In the genomic region with DNA sequence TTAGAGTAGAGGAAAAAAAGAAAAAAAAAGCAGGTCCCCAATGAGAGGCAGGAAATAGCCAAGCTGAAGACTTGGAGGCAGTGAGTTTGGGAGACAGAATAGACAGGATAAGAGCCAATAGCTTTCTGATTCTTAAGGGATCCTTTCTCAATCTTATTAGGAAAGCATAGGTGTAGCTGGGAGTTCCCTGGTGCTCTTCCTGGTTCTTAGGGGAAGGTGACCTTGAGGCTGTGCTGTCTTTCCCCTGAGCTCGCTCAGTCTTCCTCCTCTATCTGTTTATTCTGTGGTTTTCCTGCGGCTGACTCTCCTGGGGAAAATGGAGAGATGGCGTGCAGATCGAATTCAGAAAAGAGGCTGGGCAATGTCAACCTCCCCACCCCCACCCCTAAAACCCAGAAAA, we compare ENCODE assay signal across 8 mouse cellular contexts. TPM values are rescaled to one million over a fixed set of nuclear protein-coding genes. Genes with fewer than 3 reads are reported as not detected.
DNase-seq lines count a peak whose midpoint lies in the region; ATAC-seq and TF ChIP-seq lines count a peak whose summit lies in the region.

No protein-coding gene starts in this region.

- H3K27ac ChIP-seq in kidney, embryonic 15.5 days: peak overlapping the region; percentile 14; the same call in 1 of the 2 replicates
- H3K27ac ChIP-seq in cortical plate, adult 2 months (ENCODE audit: insufficient read depth, low read length): peak overlapping the region; percentile 2; the same call in 1 of the 2 replicates
- H3K27ac ChIP-seq in hindbrain, embryonic 14.5 days: peak overlapping the region; percentile 55; the same call in 1 of the 2 replicates
- H3K27ac ChIP-seq in midbrain, postnatal 0 days (ENCODE audit: low read depth, low read length): peak overlapping the region; percentile 82

- no peaks in the 10 kb centered on the region for H3K36me3 ChIP-seq in kidney, embryonic 15.5 days
- H3K36me3 ChIP-seq in hindbrain, embryonic 14.5 days (replicated peaks; ENCODE audit: control insufficient read depth, insufficient read depth): no peaks in the 10 kb centered on the region
- 0 out of 2 replicates have a peak, but pooled peaks cover 4% of the 10 kb centered on the region for H3K36me3 ChIP-seq in midbrain, postnatal 0 days (ENCODE audit: insufficient read depth, low read length)

- ATAC-seq in kidney, embryonic 15.5 days (replicated peaks; ENCODE audit: low FRiP score): no peak
- ATAC-seq in hindbrain, embryonic 14.5 days (ENCODE audit: low FRiP score): no peak
- no peak for ATAC-seq in midbrain, postnatal 0 days (ENCODE audit: low FRiP score)
- no peak for ATAC-seq in granulocyte monocyte progenitor cell, adult 5-6 weeks (replicated peaks; ENCODE audit: poor library complexity, severe bottlenecking)

- no peak overlapping the region for H3K9ac ChIP-seq in kidney, embryonic 15.5 days
- peak overlapping the region; percentile 72 for H3K9ac ChIP-seq in hindbrain, embryonic 14.5 days
- H3K9ac ChIP-seq in midbrain, postnatal 0 days (replicated peaks; ENCODE audit: low read length, poor library complexity, severe bottlenecking): peak overlapping the region; percentile 74

- DNase-seq in kidney, postnatal 36 days: no peak
- no peak for DNase-seq in hindbrain, embryonic 14.5 days (ENCODE audit: low spot score)
- no peak for DNase-seq in midbrain, postnatal 0 days (ENCODE audit: low spot score)
- DNase-seq in urinary bladder, postnatal 36 days (ENCODE audit: low spot score in 2 of 2): no peak
- DNase-seq in T-cell, adult 2 months (ENCODE audit: low spot score): no peak

- H3K4me3 ChIP-seq in kidney, embryonic 15.5 days (replicated peaks): peak overlapping the region; percentile 33
- H3K4me3 ChIP-seq in cortical plate, adult 2 months (ENCODE audit: insufficient read depth, low read length): peak overlapping the region; percentile 87
- H3K4me3 ChIP-seq in hindbrain, embryonic 14.5 days (replicated peaks; ENCODE audit: low read length): peak overlapping the region; percentile 42
- peak overlapping the region; percentile 53 for H3K4me3 ChIP-seq in midbrain, postnatal 0 days (ENCODE audit: low read depth, low read length)

- H3K9me3 ChIP-seq in kidney, embryonic 15.5 days (replicated peaks): no peaks in the 10 kb centered on the region
- H3K9me3 ChIP-seq in hindbrain, embryonic 14.5 days (ENCODE audit: control insufficient read depth, low read length): no peaks in the 10 kb centered on the region
- no peaks in the 10 kb centered on the region for H3K9me3 ChIP-seq in midbrain, postnatal 0 days (ENCODE audit: low read length)

- no peak for TF ChIP-seq CTCF in cortical plate, adult 2 months (IDR thresholded peaks at IDR 0.05; ENCODE audit: extremely low read depth, insufficient read depth, low read length)
- TF ChIP-seq CTCF in midbrain, postnatal 0 days (IDR thresholded peaks at IDR 0.05): no peak

- WGBS in kidney, embryonic 15.5 days: 0% methylated on average over 4 of the region's 4 CpGs
- 8% methylated on average over 4 of the region's 4 CpGs for WGBS in hindbrain, embryonic 14.5 days
- WGBS in midbrain, postnatal 0 days: 1% methylated on average over 4 of the region's 4 CpGs

- peak overlapping the region; percentile 61 for H3K4me2 ChIP-seq in kidney, embryonic 15.5 days
- peak overlapping the region; percentile 60 for H3K4me2 ChIP-seq in hindbrain, embryonic 14.5 days (replicated peaks)
- H3K4me2 ChIP-seq in midbrain, postnatal 0 days (ENCODE audit: low read depth, low read length, poor library complexity, severe bottlenecking): peak overlapping the region; percentile 63

- H3K27me3 ChIP-seq in kidney, embryonic 15.5 days: peaks cover 31% of the 10 kb centered on the region
- peaks cover 20% of the 10 kb centered on the region for H3K27me3 ChIP-seq in hindbrain, embryonic 14.5 days (ENCODE audit: control insufficient read depth, insufficient read depth, low read length)
- no peaks in the 10 kb centered on the region for H3K27me3 ChIP-seq in midbrain, postnatal 0 days (ENCODE audit: insufficient read depth, low read length)

- H3K4me1 ChIP-seq in kidney, embryonic 15.5 days: peaks cover 33% of the 10 kb centered on the region
- H3K4me1 ChIP-seq in cortical plate, adult 2 months (ENCODE audit: control insufficient read depth, insufficient read depth, low read length): peaks cover 5% of the 10 kb centered on the region
- H3K4me1 ChIP-seq in hindbrain, embryonic 14.5 days (replicated peaks; ENCODE audit: control insufficient read depth, insufficient read depth, low read length): peaks cover 9% of the 10 kb centered on the region; the same call in 1 of the 2 replicates
- peaks cover 7% of the 10 kb centered on the region for H3K4me1 ChIP-seq in midbrain, postnatal 0 days (ENCODE audit: insufficient read depth, low read length)

- no peak for TF ChIP-seq POLR2A in cortical plate, adult 2 months (IDR thresholded peaks at IDR 0.05; ENCODE audit: extremely low read depth, insufficient read depth, low read length)

RNA-seq across cellular contexts. Expression of gene Ckmt1, which starts 0.4 kb away (rescaled TPM):
- 16.9 and 22.4 TPM in 2 replicates for polyA plus RNA-seq in kidney, embryonic 15.5 days (2015; fragmentation: Nextera tagmentation; extraction: Ambion mirVana)
- 306 and 309 TPM in 2 replicates for polyA plus RNA-seq in cortical plate, adult 2 months (2012; rRNA removed)
- polyA plus RNA-seq in hindbrain, embryonic 14.5 days (2014; fragmentation: Nextera tagmentation; extraction: Ambion mirVana): 90.5 and 103 TPM in 2 replicates
- total RNA-seq in midbrain, postnatal 0 days (2014; rRNA removed): 105 and 147 TPM in 2 replicates
- 120 and 144 TPM in 2 replicates for polyA plus RNA-seq in midbrain, postnatal 0 days (2015; fragmentation: Nextera tagmentation; extraction: Ambion mirVana)
- total RNA-seq in granulocyte monocyte progenitor cell, adult 5-6 weeks (2014; fragmentation: Nextera tagmentation): not detected in 2 replicates
- not detected in 2 replicates for total RNA-seq in granulocyte monocyte progenitor cell, adult 5-6 weeks (2017)

RNA-seq across cellular contexts. Expression of gene Ppip5k1, which starts 2.8 kb away (rescaled TPM):
- 12.6 and 14.5 TPM in 2 replicates for polyA plus RNA-seq in kidney, embryonic 15.5 days (2015; fragmentation: Nextera tagmentation; extraction: Ambion mirVana)
- polyA plus RNA-seq in cortical plate, adult 2 months (2012; rRNA removed): 95.8 and 103 TPM in 2 replicates
- 18.6 and 19.3 TPM in 2 replicates for polyA plus RNA-seq in hindbrain, embryonic 14.5 days (2014; fragmentation: Nextera tagmentation; extraction: Ambion mirVana)
- 16.9 and 22.1 TPM in 2 replicates for total RNA-seq in midbrain, postnatal 0 days (2014; rRNA removed)
- 18.5 and 20.0 TPM in 2 replicates for polyA plus RNA-seq in midbrain, postnatal 0 days (2015; fragmentation: Nextera tagmentation; extraction: Ambion mirVana)
- total RNA-seq in granulocyte monocyte progenitor cell, adult 5-6 weeks (2014; fragmentation: Nextera tagmentation): 11.0 and 15.1 TPM in 2 replicates
- 8.4 and 10.3 TPM in 2 replicates for total RNA-seq in granulocyte monocyte progenitor cell, adult 5-6 weeks (2017)

RNA-seq across cellular contexts. Expression of gene Strc, which starts 29.0 kb away (rescaled TPM):
- not detected in 2 replicates for polyA plus RNA-seq in kidney, embryonic 15.5 days (2015; fragmentation: Nextera tagmentation; extraction: Ambion mirVana)
- 0.17 and 0.30 TPM in 2 replicates for polyA plus RNA-seq in cortical plate, adult 2 months (2012; rRNA removed)
- polyA plus RNA-seq in hindbrain, embryonic 14.5 days (2014; fragmentation: Nextera tagmentation; extraction: Ambion mirVana): not detected in 2 replicates
- total RNA-seq in midbrain, postnatal 0 days (2014; rRNA removed): not detected in 2 replicates
- polyA plus RNA-seq in midbrain, postnatal 0 days (2015; fragmentation: Nextera tagmentation; extraction: Ambion mirVana): 0.02 TPM in 1 of 2 replicates, not detected in the other
- not detected in 2 replicates for total RNA-seq in granulocyte monocyte progenitor cell, adult 5-6 weeks (2014; fragmentation: Nextera tagmentation)
- total RNA-seq in granulocyte monocyte progenitor cell, adult 5-6 weeks (2017): not detected in 2 replicates

RNA-seq across cellular contexts. Expression of gene Pdia3, which starts 55.6 kb away (rescaled TPM):
- 811 and 867 TPM in 2 replicates for polyA plus RNA-seq in kidney, embryonic 15.5 days (2015; fragmentation: Nextera tagmentation; extraction: Ambion mirVana)
- 99.2 and 106 TPM in 2 replicates for polyA plus RNA-seq in cortical plate, adult 2 months (2012; rRNA removed)
- 268 and 307 TPM in 2 replicates for polyA plus RNA-seq in hindbrain, embryonic 14.5 days (2014; fragmentation: Nextera tagmentation; extraction: Ambion mirVana)
- 61.9 and 77.1 TPM in 2 replicates for total RNA-seq in midbrain, postnatal 0 days (2014; rRNA removed)
- 269 and 301 TPM in 2 replicates for polyA plus RNA-seq in midbrain, postnatal 0 days (2015; fragmentation: Nextera tagmentation; extraction: Ambion mirVana)
- 315 and 355 TPM in 2 replicates for total RNA-seq in granulocyte monocyte progenitor cell, adult 5-6 weeks (2014; fragmentation: Nextera tagmentation)
- total RNA-seq in granulocyte monocyte progenitor cell, adult 5-6 weeks (2017): 423 and 509 TPM in 2 replicates

RNA-seq across cellular contexts. Expression of gene Catsper2, which starts 55.6 kb away (rescaled TPM):
- 1.8 and 2.7 TPM in 2 replicates for polyA plus RNA-seq in kidney, embryonic 15.5 days (2015; fragmentation: Nextera tagmentation; extraction: Ambion mirVana)
- 7.0 and 7.4 TPM in 2 replicates for polyA plus RNA-seq in cortical plate, adult 2 months (2012; rRNA removed)
- 2.9 and 3.1 TPM in 2 replicates for polyA plus RNA-seq in hindbrain, embryonic 14.5 days (2014; fragmentation: Nextera tagmentation; extraction: Ambion mirVana)
- 2.7 and 3.8 TPM in 2 replicates for total RNA-seq in midbrain, postnatal 0 days (2014; rRNA removed)
- 2.6 and 3.0 TPM in 2 replicates for polyA plus RNA-seq in midbrain, postnatal 0 days (2015; fragmentation: Nextera tagmentation; extraction: Ambion mirVana)
- 1.3 TPM in 2 replicates for total RNA-seq in granulocyte monocyte progenitor cell, adult 5-6 weeks (2014; fragmentation: Nextera tagmentation)
- 1.8 and 1.9 TPM in 2 replicates for total RNA-seq in granulocyte monocyte progenitor cell, adult 5-6 weeks (2017)

Comparison
In these comparisons a context has a peak if more than half of its experiments do, and no peak if none do; other contexts are left out.
1. H3K27ac ChIP-seq: peak in every context shown above with its lines; median percentile 82 in midbrain, postnatal 0 days; 55 in hindbrain, embryonic 14.5 days; 14 in kidney, embryonic 15.5 days; 2 in cortical plate, adult 2 months.
2. H3K4me3 ChIP-seq: peak in every context shown above with its lines; median percentile 87 in cortical plate, adult 2 months; 53 in midbrain, postnatal 0 days; 42 in hindbrain, embryonic 14.5 days; 33 in kidney, embryonic 15.5 days.